Mouse (Mus musculus) thymus, adult 2 months (tissue): ENCODE measurements around the gene Cenpo. TPM values are rescaled to one million over a fixed set of nuclear protein-coding genes. Genes with fewer than 3 reads are reported as not detected.
A peak's percentile ranks its signal among the peaks of the same experiment; 100 is the strongest.

ENCODE experiments used
- DNase-seq: peaks from one replicate; pipeline ENCODE4 v3.0.0; 2021
- H3K27ac ChIP-seq: fragments of 200-500 bp; 2 replicates; pipeline ENCODE4 v1.5.1; 2012; ENCODE audit warnings: low read length, control low read depth; ENCODE audit not compliant: control insufficient read depth, insufficient read depth
- H3K27me3 ChIP-seq: fragments of 200-500 bp; 2 replicates; pipeline ENCODE4 v1.6.1; 2012; ENCODE audit warnings: mild to moderate bottlenecking, low read length, moderate library complexity, mixed read lengths; ENCODE audit not compliant: control insufficient read depth, insufficient read depth
- H3K36me3 ChIP-seq: fragments of 200-500 bp; 2 replicates; pipeline ENCODE4 v1.6.1; 2012; ENCODE audit warnings: mild to moderate bottlenecking, low read length, moderate library complexity; ENCODE audit not compliant: control insufficient read depth, insufficient read depth
- H3K4me1 ChIP-seq: fragments of 200-500 bp; replicated peaks from 2 replicates; pipeline ENCODE4 v1.6.1; 2012; ENCODE audit warnings: low read length; ENCODE audit not compliant: control insufficient read depth, insufficient read depth
- H3K4me3 ChIP-seq: fragments of 200-500 bp; 2 replicates; pipeline ENCODE4 v1.5.1; 2012; ENCODE audit warnings: mild to moderate bottlenecking, low read length, control low read depth, moderate library complexity; ENCODE audit not compliant: control insufficient read depth, insufficient read depth
- CTCF ChIP-seq: fragments of 200-500 bp; IDR thresholded peaks from 2 replicates; pipeline ENCODE4 v1.5.1; 2012; ENCODE audit warnings: mild to moderate bottlenecking, control low read depth, low read length, moderate library complexity, borderline replicate concordance; ENCODE audit not compliant: control insufficient read depth, poor library complexity, insufficient read depth; ENCODE audit errors: extremely low read depth
- POLR2A ChIP-seq: fragments of 200-500 bp; IDR thresholded peaks from 2 replicates; pipeline ENCODE4 v1.6.1; 2012; ENCODE audit warnings: mild to moderate bottlenecking, low read length, control low read depth, moderate library complexity; ENCODE audit not compliant: control insufficient read depth, poor library complexity, insufficient read depth; ENCODE audit errors: extremely low read depth
- WGBS: fragments of 180-500 bp; shearing (Covaris S2); methylation state at CpG from one replicate; pipeline ENCODE4 v1.1.7; 2018; 5-methylcytosine and 5-hydroxymethylcytosine counted together
- polyA plus RNA-seq: library from polyadenylated mRNA; depleted of rRNA; stranded (reverse); fragments of >200 nt; gene quantifications from 2 replicates; pipeline ENCODE4 v1.2.3, GENCODE M21; 2012; rRNA removed

Gene Cenpo
- polyA plus RNA-seq, 1 experiment: 30.9 TPM

DNA sequence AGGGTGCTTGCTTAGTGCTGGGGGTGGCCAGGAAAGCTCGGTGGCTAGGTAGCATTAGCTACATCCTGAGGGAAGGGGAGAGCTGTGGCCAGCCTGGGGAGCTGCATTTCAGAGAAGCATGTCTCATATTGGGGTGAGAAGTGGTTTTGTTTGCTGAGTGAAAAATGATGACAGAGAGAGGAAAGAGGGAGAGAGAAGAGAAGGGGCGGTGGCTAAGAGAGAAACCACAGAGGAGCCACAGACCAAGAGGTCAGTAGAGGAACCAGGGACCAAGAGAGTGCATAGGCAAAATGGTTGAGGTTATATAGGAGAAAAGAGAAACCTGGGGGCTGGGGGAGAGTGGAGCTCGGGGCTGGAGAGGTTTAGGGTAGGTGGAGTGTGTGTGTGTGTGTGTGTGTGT lies 75.9 kb downstream of the Cenpo start:
- DNase-seq: no peak
- Histone ChIP-seq H3K27me3 (no peaks in the 10 kb centered on the region), H3K4me3 (no peak overlapping the region), H3K27ac (no peak overlapping the region), H3K36me3 (no peaks in the 10 kb centered on the region), H3K4me1 (no peaks in the 10 kb centered on the region)
- 30% methylated on average over 3 of the region's 3 CpGs for WGBS
- TF ChIP-seq POLR2A: no peak

DNA sequence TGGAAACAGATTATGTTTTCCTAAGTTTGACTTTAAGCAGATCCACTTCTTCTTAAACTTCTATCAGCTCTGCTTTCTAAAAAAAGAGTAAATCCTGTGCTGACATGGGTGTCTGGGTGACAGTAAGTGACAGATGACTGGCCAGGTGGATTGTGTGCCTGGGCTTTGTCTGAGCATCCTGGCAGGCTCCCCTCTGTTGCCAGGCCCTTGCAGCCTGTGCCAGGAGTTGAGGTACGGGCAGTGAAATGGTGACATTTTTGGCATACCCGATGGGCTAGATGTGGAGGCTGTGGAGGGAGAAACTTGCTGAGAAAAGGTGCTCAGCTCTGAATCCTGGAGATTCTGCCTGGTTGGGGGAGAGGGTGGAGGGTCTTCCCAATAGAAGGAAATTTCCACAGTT lies 76.6 kb downstream of the Cenpo start:
- Histone ChIP-seq H3K36me3 (no peaks in the 10 kb centered on the region), H3K27ac (peak overlapping the region; percentile 16; the same call in 1 of the 2 replicates), H3K4me3 (no peak overlapping the region), H3K27me3 (no peaks in the 10 kb centered on the region), H3K4me1 (no peaks in the 10 kb centered on the region)
- DNase-seq: no peak
- no peak for TF ChIP-seq CTCF
- no peak for TF ChIP-seq POLR2A
- 89% methylated on average over 2 of the region's 2 CpGs for WGBS

DNA sequence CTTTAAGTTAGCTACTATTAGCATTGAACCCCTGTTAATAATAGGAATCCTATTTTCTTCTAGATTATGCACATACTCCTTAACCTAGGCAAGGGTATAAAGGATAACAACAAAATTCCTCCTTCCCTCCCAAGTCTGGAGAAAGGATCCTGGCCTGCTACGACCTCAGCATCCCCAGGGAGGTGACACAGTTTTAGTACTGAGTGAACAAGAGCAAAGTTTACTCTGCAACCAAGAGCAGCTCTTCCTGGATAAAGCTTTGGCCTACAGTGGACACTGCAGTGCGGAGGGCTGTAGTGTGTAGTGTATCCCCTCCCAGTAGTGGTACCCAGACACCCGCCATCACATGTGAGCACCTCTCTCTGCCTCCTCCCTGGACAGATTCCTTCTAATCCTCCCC lies 82.1 kb downstream of the Cenpo start:
- no peak for TF ChIP-seq POLR2A
- TF ChIP-seq CTCF: no peak
- Histone ChIP-seq H3K36me3 (no peaks in the 10 kb centered on the region), H3K27ac (no peak overlapping the region), H3K4me1 (no peaks in the 10 kb centered on the region), H3K27me3 (no peaks in the 10 kb centered on the region), H3K4me3 (no peak overlapping the region)
- WGBS: 95% methylated on average over 3 of the region's 3 CpGs
- no peak for DNase-seq

DNA sequence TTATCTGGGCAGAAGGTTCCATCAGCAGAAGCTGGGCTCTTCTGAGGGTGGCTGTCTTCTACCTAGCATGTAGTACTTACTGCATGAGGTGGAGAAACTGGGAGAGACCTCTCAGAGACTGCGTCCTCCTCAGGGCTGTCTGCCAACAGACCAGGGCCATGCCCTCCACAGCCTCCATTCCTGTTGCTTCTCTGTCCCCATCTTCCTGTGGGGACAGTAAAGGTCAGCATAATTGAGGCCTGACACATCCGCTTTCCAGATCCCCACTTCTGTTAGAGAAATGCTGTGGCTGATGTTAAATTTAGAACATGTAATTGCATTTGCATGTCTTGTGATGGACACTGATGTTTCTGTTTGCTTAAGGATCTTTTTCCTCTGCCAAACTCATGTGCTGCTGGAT lies 83.2 kb downstream of the Cenpo start:
- no peak overlapping the region for H3K4me3 ChIP-seq
- DNase-seq: no peak
- no peaks in the 10 kb centered on the region for H3K4me1 ChIP-seq
- TF ChIP-seq POLR2A (no peak), CTCF (no peak)
- H3K36me3 ChIP-seq: no peaks in the 10 kb centered on the region
- no peak overlapping the region for H3K27ac ChIP-seq
- WGBS: 96% methylated on average over 2 of the region's 2 CpGs
- no peaks in the 10 kb centered on the region for H3K27me3 ChIP-seq

Other genes with a start within 250 kb of the Cenpo start
- 1.5 TPM in 2 replicates for gene Efr3b, start 195.4 kb downstream of the Cenpo start, polyA plus RNA-seq
- 8.9 and 9.4 TPM in 2 replicates for gene Dnajc27, start 151.7 kb downstream of the Cenpo start, polyA plus RNA-seq
- gene Adcy3, start 101.2 kb downstream of the Cenpo start, polyA plus RNA-seq: 20.8 and 25.5 TPM in 2 replicates
- gene Ptrhd1, start 267 bp downstream of the Cenpo start, polyA plus RNA-seq: 5.5 and 6.2 TPM in 2 replicates
- gene Ncoa1, start 242.9 kb upstream of the Cenpo start, polyA plus RNA-seq: 33.3 and 38.9 TPM in 2 replicates